Comparison of ENCODE assay signal across 13 mouse cellular contexts in the genomic region with DNA sequence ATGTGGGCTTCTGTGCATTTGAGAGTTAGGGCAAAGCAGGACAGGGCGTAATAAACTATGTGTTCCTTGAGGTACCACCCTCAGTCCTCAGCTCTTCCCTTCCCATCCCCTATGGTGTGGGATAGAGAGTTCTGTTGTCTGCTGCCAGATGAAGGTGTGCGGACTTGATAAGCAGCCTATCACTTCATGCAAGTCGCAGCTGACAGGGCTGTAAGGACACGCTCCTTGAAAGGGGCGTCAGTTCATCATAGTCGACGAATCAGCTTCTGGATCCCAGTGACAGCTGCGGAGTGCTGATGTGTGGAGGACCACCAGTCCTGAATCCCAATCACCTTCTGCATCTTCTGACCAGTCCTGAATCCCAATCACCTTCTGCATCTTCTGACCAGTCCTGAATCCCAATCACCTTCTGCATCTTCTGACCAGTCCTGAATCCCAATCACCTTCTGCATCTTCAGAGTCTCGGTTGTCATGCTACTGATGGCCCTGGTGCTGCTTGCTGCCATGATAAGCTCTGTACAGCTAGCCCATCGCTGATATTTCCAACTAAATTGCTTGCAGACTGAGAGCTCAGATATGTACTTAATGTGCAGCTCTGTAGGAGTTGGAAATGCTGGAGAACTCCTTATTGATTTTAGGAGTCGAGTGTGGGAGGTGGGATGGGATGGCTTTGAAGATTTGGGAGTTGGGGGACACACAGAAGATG. TPM values are rescaled to one million over a fixed set of nuclear protein-coding genes. Genes with fewer than 3 reads are reported as not detected.
DNase-seq lines count a peak whose midpoint lies in the region; ATAC-seq lines count a peak whose summit lies in the region.
"Had no signal": no experiment of that assay in that cellular context is flagged by ENCODE, and none has a peak within 500 bp of the region (broad histone marks: within the 10 kb centered on the region; RNA-seq: fewer than 3 reads in every experiment).

No protein-coding gene starts in this region.

- H3K9me3 ChIP-seq in hindbrain, embryonic 11.5 days (ENCODE audit: control insufficient read depth, low read length): no peaks in the 10 kb centered on the region
- no peaks in the 10 kb centered on the region for H3K9me3 ChIP-seq in hindbrain, embryonic 14.5 days (ENCODE audit: control insufficient read depth, low read length)
- H3K9me3 ChIP-seq in neural tube, embryonic 15.5 days (replicated peaks): no peaks in the 10 kb centered on the region
- no peaks in the 10 kb centered on the region for H3K9me3 ChIP-seq in liver, embryonic 11.5 days (ENCODE audit: control insufficient read depth, low read length)

- DNase-seq in hindbrain, embryonic 11.5 days (ENCODE audit: low spot score): no peak
- no peak for DNase-seq in hindbrain, embryonic 14.5 days (ENCODE audit: low spot score)
- DNase-seq in neural tube, embryonic 10.5 days (ENCODE audit: extremely low spot score, low spot score): no peak
- peak; percentile 53 for DNase-seq in liver, embryonic 11.5 days (ENCODE audit: low spot score)
- peak; percentile 77 to 80 for DNase-seq in spleen, postnatal 4 days (ENCODE audit: low spot score in 2 of 2)
- DNase-seq in gastrocnemius, postnatal 10 days: no peak
- DNase-seq in thymus, postnatal 25 days: no peak
- DNase-seq: adrenal gland, adult 8-10 months; cerebellum, adult 11 months; kidney, postnatal 14 days; lung, adult 18-20 months had no signal

- no peak overlapping the region for H3K4me3 ChIP-seq in hindbrain, embryonic 11.5 days (ENCODE audit: low read depth, low read length)
- no peak overlapping the region for H3K4me3 ChIP-seq in hindbrain, embryonic 14.5 days (replicated peaks; ENCODE audit: low read length)
- no peak overlapping the region for H3K4me3 ChIP-seq in neural tube, embryonic 15.5 days (replicated peaks)
- no peak overlapping the region for H3K4me3 ChIP-seq in liver, embryonic 11.5 days (ENCODE audit: low read depth, low read length)

- no peaks in the 10 kb centered on the region for H3K36me3 ChIP-seq in hindbrain, embryonic 11.5 days (ENCODE audit: control insufficient read depth, insufficient read depth, low read length)
- no peaks in the 10 kb centered on the region for H3K36me3 ChIP-seq in hindbrain, embryonic 14.5 days (replicated peaks; ENCODE audit: control insufficient read depth, insufficient read depth)
- no peaks in the 10 kb centered on the region for H3K36me3 ChIP-seq in neural tube, embryonic 15.5 days
- H3K36me3 ChIP-seq in liver, embryonic 11.5 days (ENCODE audit: control insufficient read depth, insufficient read depth, low read length): no peaks in the 10 kb centered on the region

- WGBS in hindbrain, embryonic 11.5 days: 87% methylated on average over 11 of the region's 11 CpGs
- WGBS in hindbrain, embryonic 14.5 days: 84% methylated on average over 11 of the region's 11 CpGs
- 88% methylated on average over 11 of the region's 11 CpGs for WGBS in neural tube, embryonic 15.5 days
- 53% methylated on average over 11 of the region's 11 CpGs for WGBS in liver, embryonic 11.5 days

- H3K27ac ChIP-seq in hindbrain, embryonic 11.5 days (ENCODE audit: low read depth, low read length): no peak overlapping the region
- H3K27ac ChIP-seq in hindbrain, embryonic 14.5 days: no peak overlapping the region
- H3K27ac ChIP-seq in neural tube, embryonic 15.5 days (replicated peaks): no peak overlapping the region
- H3K27ac ChIP-seq in liver, embryonic 11.5 days (ENCODE audit: low read depth, low read length): peak overlapping the region; percentile 32; the same call in 1 of the 2 replicates

- H3K27me3 ChIP-seq in hindbrain, embryonic 11.5 days (ENCODE audit: control insufficient read depth, insufficient read depth, low read length): no peaks in the 10 kb centered on the region
- H3K27me3 ChIP-seq in hindbrain, embryonic 14.5 days (ENCODE audit: control insufficient read depth, insufficient read depth, low read length): no peaks in the 10 kb centered on the region
- no peaks in the 10 kb centered on the region for H3K27me3 ChIP-seq in neural tube, embryonic 15.5 days (replicated peaks)
- peaks cover 4% of the 10 kb centered on the region for H3K27me3 ChIP-seq in liver, embryonic 11.5 days (replicated peaks; ENCODE audit: control insufficient read depth, insufficient read depth, low read length)
- H3K27me3 ChIP-seq: Patski had no signal

- H3K9ac ChIP-seq in hindbrain, embryonic 11.5 days (ENCODE audit: low read depth, low read length): no peak overlapping the region
- H3K9ac ChIP-seq in hindbrain, embryonic 14.5 days: no peak overlapping the region
- no peak overlapping the region for H3K9ac ChIP-seq in neural tube, embryonic 15.5 days (replicated peaks)
- H3K9ac ChIP-seq in liver, embryonic 11.5 days (ENCODE audit: low read depth, low read length): peak overlapping the region; percentile 20; the same call in 1 of the 2 replicates

- no peak overlapping the region for H3K4me2 ChIP-seq in hindbrain, embryonic 11.5 days (replicated peaks; ENCODE audit: low read depth, low read length)
- H3K4me2 ChIP-seq in hindbrain, embryonic 14.5 days (replicated peaks): no peak overlapping the region
- no peak overlapping the region for H3K4me2 ChIP-seq in neural tube, embryonic 15.5 days
- H3K4me2 ChIP-seq in liver, embryonic 11.5 days: peak overlapping the region; percentile 40

- ATAC-seq in hindbrain, embryonic 11.5 days (ENCODE audit: low FRiP score): peak; percentile 27; the same call in 1 of the 2 replicates
- no peak; the same call in 1 of the 2 replicates for ATAC-seq in hindbrain, embryonic 14.5 days (ENCODE audit: low FRiP score)
- 0 out of 2 replicates have a peak, but pooled peaks have one; percentile 23 for ATAC-seq in neural tube, embryonic 15.5 days (ENCODE audit: low FRiP score)
- ATAC-seq in liver, embryonic 11.5 days (replicated peaks; ENCODE audit: low FRiP score): peak; percentile 99
- ATAC-seq: Patski had no signal

- no peaks in the 10 kb centered on the region for H3K4me1 ChIP-seq in hindbrain, embryonic 11.5 days (replicated peaks; ENCODE audit: control insufficient read depth, insufficient read depth, low read length)
- H3K4me1 ChIP-seq in hindbrain, embryonic 14.5 days (replicated peaks; ENCODE audit: control insufficient read depth, insufficient read depth, low read length): no peaks in the 10 kb centered on the region
- H3K4me1 ChIP-seq in neural tube, embryonic 15.5 days: no peaks in the 10 kb centered on the region
- peaks cover 32% of the 10 kb centered on the region for H3K4me1 ChIP-seq in liver, embryonic 11.5 days (replicated peaks; ENCODE audit: control insufficient read depth, insufficient read depth, low read length)

RNA-seq across cellular contexts. Expression of a gene that starts 59.9 kb away (rescaled TPM):
- polyA plus RNA-seq in hindbrain, embryonic 11.5 days (2014; fragmentation: Nextera tagmentation; extraction: Ambion mirVana): 22.9 and 23.4 TPM in 2 replicates
- polyA plus RNA-seq in hindbrain, embryonic 14.5 days (2014; fragmentation: Nextera tagmentation; extraction: Ambion mirVana): 41.9 and 50.6 TPM in 2 replicates
- polyA plus RNA-seq in neural tube, embryonic 15.5 days (2015; fragmentation: Nextera tagmentation; extraction: Ambion mirVana): 42.9 and 43.3 TPM in 2 replicates
- polyA plus RNA-seq in liver, embryonic 11.5 days (2014; fragmentation: Nextera tagmentation; extraction: Ambion mirVana): 8.9 and 10.6 TPM in 2 replicates
- total RNA-seq in gastrocnemius, postnatal 10 days (2021): 10 to 100 TPM; 13.0 to 21.5 TPM

Comparison
In these comparisons a context has a peak if more than half of its experiments do, and no peak if none do; other contexts are left out.
1. DNase-seq: peak in liver, embryonic 11.5 days (single experiment) and spleen, postnatal 4 days (2 of 2); none in hindbrain, embryonic 11.5 days (single experiment), hindbrain, embryonic 14.5 days (single experiment), neural tube, embryonic 10.5 days (single experiment), gastrocnemius, postnatal 10 days (single experiment) and thymus, postnatal 25 days (single experiment).